Mouse (Mus musculus) lung, adult 2 months (tissue): ENCODE data around the gene Rpl6.

Experiments used
- CTCF ChIP-seq: fragments of 200-500 bp; IDR thresholded peaks from 2 replicates; pipeline ENCODE4 v1.5.1; 2011; ENCODE audit warnings: mild to moderate bottlenecking, low read length, control low read depth; ENCODE audit not compliant: insufficient read depth
- POLR2A ChIP-seq: fragments of 200-500 bp; IDR thresholded peaks from 2 replicates; pipeline ENCODE4 v1.6.1; 2011; ENCODE audit warnings: low read depth, mild to moderate bottlenecking, control low read depth, low read length, borderline replicate concordance; ENCODE audit errors: extremely low read depth

DNA sequence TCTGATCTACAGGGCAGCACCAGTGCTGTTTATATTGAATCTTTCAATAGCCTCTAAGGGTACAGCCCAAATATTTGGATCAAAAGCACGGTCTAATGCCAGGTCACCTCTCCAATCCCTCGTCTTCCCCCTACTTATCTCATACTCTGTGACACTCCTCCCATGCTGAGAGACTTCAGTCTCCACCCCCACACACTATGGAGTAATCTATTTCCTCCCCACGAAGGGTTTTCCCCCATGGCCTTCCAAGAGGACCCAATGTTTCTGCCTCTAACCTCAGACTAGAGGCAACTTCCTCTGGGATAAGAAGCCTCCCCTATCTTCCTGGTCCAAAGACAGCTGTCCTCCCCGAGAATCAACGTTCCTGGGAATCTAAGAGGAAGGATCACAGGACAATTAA is 7.5 kb upstream of the Rpl6 start:
- TF ChIP-seq CTCF (no peak), POLR2A (no peak)
